Mouse (Mus musculus): ENCODE results near the gene Intu. TPM values are rescaled to one million over a fixed set of nuclear protein-coding genes. Genes with fewer than 3 reads are reported as not detected.

Gene Intu
- total and polyA plus RNA-seq, 3 experiments: 9.7 to 12.3 TPM; not detected in 1

GRCm38 (mm10) chr3:40744836-40745660 lies 214.0 kb downstream of the Intu start (continued):
- TF ChIP-seq POLR2AphosphoS5 (IDR thresholded peaks at IDR 0.05; ENCODE audit: borderline replicate concordance, low read depth, low read length) (no peak), RAD21 (IDR thresholded peaks at IDR 0.05; ENCODE audit: low read depth, low read length) (no peak), CHD2 (IDR thresholded peaks at IDR 0.05; ENCODE audit: low read length) (no peak), USF2 (IDR thresholded peaks at IDR 0.05; ENCODE audit: borderline replicate concordance in 1 of 2, insufficient read depth in 1 of 2, low read depth in 1 of 2, low read length in 2 of 2) (no peak), KAT2A (conservative IDR thresholded peaks at IDR 0.05; ENCODE audit: low read depth, low read length) (no peak), MAZ (IDR thresholded peaks at IDR 0.05; ENCODE audit: low read depth, low read length) (peak; percentile 23; the same call in 1 of the 2 replicates), POLR2AphosphoS2 (IDR thresholded peaks at IDR 0.05; ENCODE audit: low read length) (peak; percentile 73; the same call in 1 of the 2 replicates), SIN3A (IDR thresholded peaks at IDR 0.05; ENCODE audit: low read length) (peak; percentile 43), MXI1 (IDR thresholded peaks at IDR 0.05; ENCODE audit: low read depth, low read length) (peak; percentile 44), HCFC1 (IDR thresholded peaks at IDR 0.05; ENCODE audit: low read depth, low read length) (peak; percentile 57; the same call in 1 of the 2 replicates), ETS1 (IDR thresholded peaks at IDR 0.05; ENCODE audit: low read depth, low read length) (no peak; the same call in 1 of the 2 replicates), TCF12 (IDR thresholded peaks at IDR 0.05; ENCODE audit: low read depth, low read length) (peak; percentile 27), MAX (IDR thresholded peaks at IDR 0.05; ENCODE audit: low read length) (peak; percentile 61; the same call in 1 of the 2 replicates), MYC (IDR thresholded peaks at IDR 0.05; ENCODE audit: low read depth, low read length) (no peak), MYB (IDR thresholded peaks at IDR 0.05; ENCODE audit: low read depth, low read length) (peak; percentile 56; the same call in 1 of the 2 replicates)

DNA sequence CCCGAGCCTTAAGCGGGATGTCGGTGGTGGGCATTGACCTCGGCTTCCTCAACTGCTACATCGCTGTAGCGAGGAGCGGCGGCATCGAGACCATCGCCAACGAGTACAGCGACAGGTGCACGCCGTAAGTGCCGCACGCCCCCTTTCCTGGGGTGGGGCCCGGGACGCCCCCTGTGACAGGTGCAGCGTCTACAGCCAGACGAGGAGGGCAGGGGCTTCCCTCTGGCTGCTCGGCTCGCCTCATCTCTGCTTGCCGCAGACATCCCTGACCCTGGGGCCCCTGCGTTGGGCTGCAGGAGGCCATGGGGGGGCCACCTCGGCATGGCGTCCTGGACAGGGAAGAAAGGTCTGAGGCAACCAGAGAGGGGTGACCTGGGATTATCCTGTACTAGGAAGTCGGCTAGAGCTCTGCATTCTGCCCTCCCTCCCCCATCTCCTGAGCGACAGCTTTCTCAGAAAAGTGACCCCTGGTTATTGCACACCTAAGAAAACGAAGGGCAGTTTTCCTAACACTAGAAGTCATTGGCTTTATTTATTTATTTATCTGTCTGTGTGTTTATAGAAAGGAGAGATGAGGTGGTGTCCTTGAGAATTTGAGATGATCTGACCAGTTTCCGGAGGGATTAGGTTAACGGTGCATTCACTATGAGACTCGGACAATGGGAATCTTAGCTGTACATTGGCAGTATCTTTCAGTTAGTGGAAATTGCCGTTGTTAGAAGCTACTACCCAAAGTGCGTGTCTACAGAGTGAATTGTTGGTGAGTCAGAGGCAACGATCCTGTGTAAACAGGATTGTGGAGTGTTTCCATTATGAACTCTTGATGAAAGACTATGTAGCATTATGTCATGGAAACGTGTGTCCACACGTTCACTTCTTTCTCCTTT lies 214.8 kb downstream of the Intu start:
- peaks cover 0 to 21% of the 10 kb centered on the region in 2 experiments; a peak in 2 of 4 replicates for H3K36me3 ChIP-seq (ENCODE audit: control insufficient read depth in 1 of 2, insufficient read depth in 2 of 2, low read length in 2 of 2)
- peaks cover 5 to 17% of the 10 kb centered on the region in 2 experiments for H3K4me1 ChIP-seq (ENCODE audit: control insufficient read depth in 1 of 2, insufficient read depth in 2 of 2, low read length in 2 of 2)
- DNase-seq (ENCODE audit: low read depth, low spot score): peak; percentile 68
- H3K4me3 ChIP-seq (ENCODE audit: control insufficient read depth in 1 of 2, insufficient read depth in 1 of 2, low read depth in 2 of 2, low read length in 2 of 2): peak overlapping the region; percentile 88 to 100
- 0 out of 2 replicates have a peak, but pooled peaks have one; percentile 11 for TF ChIP-seq HCFC1 (IDR thresholded peaks at IDR 0.05; ENCODE audit: low read depth, low read length)
- TF ChIP-seq SIN3A (IDR thresholded peaks at IDR 0.05; ENCODE audit: low read length): peak; percentile 48
- no peak for TF ChIP-seq GATA1 (IDR thresholded peaks at IDR 0.05; ENCODE audit: low read depth, low read length)
- TF ChIP-seq USF1 (IDR thresholded peaks at IDR 0.05; ENCODE audit: low read depth, low read length): no peak
- TF ChIP-seq ZMIZ1 (IDR thresholded peaks at IDR 0.05; ENCODE audit: low read depth, low read length): 0 out of 2 replicates have a peak, but pooled peaks have one; percentile 6
- peak; percentile 16; the same call in 1 of the 2 replicates for TF ChIP-seq MAZ (IDR thresholded peaks at IDR 0.05; ENCODE audit: low read depth, low read length)
- 0 out of 2 replicates have a peak, but pooled peaks have one; percentile 25 for TF ChIP-seq TBP (IDR thresholded peaks at IDR 0.05; ENCODE audit: low read depth, low read length)
- TF ChIP-seq MAX (IDR thresholded peaks at IDR 0.05; ENCODE audit: low read length): 0 out of 2 replicates have a peak, but pooled peaks have one; percentile 7
- peak; percentile 74 for TF ChIP-seq MXI1 (IDR thresholded peaks at IDR 0.05; ENCODE audit: low read depth, low read length)
- 0 out of 2 replicates have a peak, but pooled peaks have one; percentile 0 for TF ChIP-seq MYB (IDR thresholded peaks at IDR 0.05; ENCODE audit: low read depth, low read length)
- H3K27me3 ChIP-seq (ENCODE audit: control insufficient read depth in 1 of 2, insufficient read depth in 2 of 2, low read length in 2 of 2): no peaks in the 10 kb centered on the region
- peaks cover 14% of the 10 kb centered on the region for H3K79me2 ChIP-seq (ENCODE audit: control insufficient read depth, insufficient read depth, low read length, poor library complexity)
- peak overlapping the region; percentile 78 for H3K9ac ChIP-seq (ENCODE audit: control insufficient read depth, low read depth, low read length, poor library complexity, severe bottlenecking)
- H3K9me3 ChIP-seq (replicated peaks; ENCODE audit: insufficient read depth, low read length): no peaks in the 10 kb centered on the region
- H3K27ac ChIP-seq (ENCODE audit: control insufficient read depth, low read depth, low read length): peak overlapping the region; percentile 68

Other genes with a start within 250 kb of the Intu start
- gene Slc25a31, start 177.6 kb downstream of the Intu start, total RNA-seq (2012; rRNA removed): not detected in 2 replicates
- not detected for gene Slc25a31, start 177.6 kb downstream of the Intu start, polyA plus RNA-seq (2012; ENCODE audit: insufficient read depth in 1 of 2, insufficient read length in 2 of 2, low read depth in 1 of 2, low replicate concordance in 2 of 2, missing spikeins in 1 of 2)
- 35.7 and 37.4 TPM in 2 replicates for gene Hspa4l, start 213.2 kb downstream of the Intu start, total RNA-seq (2012; rRNA removed)
- gene Hspa4l, start 213.2 kb downstream of the Intu start, polyA plus RNA-seq (2012; ENCODE audit: insufficient read depth in 1 of 2, insufficient read length in 2 of 2, low read depth in 1 of 2, low replicate concordance in 2 of 2, missing spikeins in 1 of 2): 10 to 100 TPM; 19.2 to 37.2 TPM

All from MEL (cell line).